Mouse (Mus musculus) lung, postnatal 0 days (tissue): ENCODE data around the gene Gadl1.

Experiments used
- CTCF ChIP-seq: IDR thresholded peaks from 2 replicates; pipeline ENCODE4 v1.5.1; 2016; ENCODE audit warnings: antibody characterized with exemption, mild to moderate bottlenecking
- EP300 ChIP-seq: IDR thresholded peaks from 2 replicates; pipeline ENCODE4 v1.6.1; 2016; ENCODE audit warnings: antibody characterized with exemption, mild to moderate bottlenecking, control low read depth

DNA sequence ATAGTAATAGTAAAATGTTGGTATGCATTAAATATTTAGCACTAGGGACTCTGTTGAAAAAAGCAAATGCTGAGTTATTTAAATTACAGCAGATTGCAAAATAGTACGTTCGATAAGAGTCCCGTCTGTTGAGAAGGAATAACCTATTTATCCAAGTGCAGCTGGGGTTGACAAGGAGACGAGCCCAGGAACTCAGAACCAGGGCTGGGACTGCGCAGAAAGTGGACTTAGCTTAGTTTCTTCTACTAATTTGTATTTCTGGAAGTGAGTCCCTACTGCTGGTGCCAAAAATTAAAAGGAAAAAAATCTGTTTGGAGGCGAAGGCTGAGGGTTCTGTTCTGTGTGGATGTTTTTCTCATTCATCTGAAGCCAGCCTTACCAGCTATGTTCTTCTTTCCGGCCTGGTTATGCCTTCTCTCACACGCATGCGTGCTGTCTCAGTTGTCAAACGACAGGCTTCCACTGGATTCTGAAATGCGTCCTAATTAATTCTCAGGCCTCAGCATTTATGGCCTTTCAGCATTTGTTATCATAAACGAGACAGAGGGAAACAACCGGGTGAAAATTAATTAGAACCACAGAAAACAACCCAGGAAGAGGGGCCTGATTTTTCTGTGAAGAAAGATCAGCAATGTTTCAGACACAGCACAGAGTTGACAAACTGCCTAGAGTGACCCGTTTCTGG is 6.5 kb downstream of the Gadl1 start:
- TF ChIP-seq CTCF, result no peak
- TF ChIP-seq EP300, result no peak
